Mouse (Mus musculus) C2C12 (cell line): ENCODE measurements around the gene Klhl22. TPM values are rescaled to one million over a fixed set of nuclear protein-coding genes. Genes with fewer than 3 reads are reported as not detected.

Source experiments
- H3K27me3 ChIP-seq: one replicate; pipeline ENCODE4 v1.6.1; 2011; ENCODE audit not compliant: control insufficient read depth, insufficient read depth, insufficient read length
- H3K36me3 ChIP-seq: one replicate; pipeline ENCODE4 v1.6.1; 2011; ENCODE audit not compliant: control insufficient read depth, insufficient read depth
- H3K4me3 ChIP-seq: one replicate; pipeline ENCODE4 v1.5.1; 2011; ENCODE audit warnings: mild to moderate bottlenecking, control low read depth; ENCODE audit not compliant: poor library complexity, insufficient read depth, severe bottlenecking
- H3K79me2 ChIP-seq: one replicate; pipeline ENCODE4 v1.6.1; 2011; ENCODE audit not compliant: control insufficient read depth, insufficient read depth
- H3K79me3 ChIP-seq: one replicate; pipeline ENCODE4 v1.6.1; 2011; ENCODE audit warnings: low read depth, control low read depth
- H3ac ChIP-seq: one replicate; pipeline ENCODE3; 2011; ENCODE audit warnings: low read depth; ENCODE audit not compliant: control insufficient read depth, insufficient read length
- CEBPB ChIP-seq: IDR thresholded peaks from one replicate; pipeline ENCODE4 v1.6.1; 2011; ENCODE audit warnings: low read depth, mild to moderate bottlenecking, control low read depth, moderate library complexity
- CTCF ChIP-seq: IDR thresholded peaks from one replicate; pipeline ENCODE4 v1.5.1; 2011; ENCODE audit not compliant: control insufficient read depth, insufficient read depth, insufficient read length
- FOSL1 ChIP-seq: IDR thresholded peaks from one replicate; pipeline ENCODE4 v1.8.0; 2011; ENCODE audit warnings: mild to moderate bottlenecking, low read length; ENCODE audit not compliant: poor library complexity, insufficient read depth, severe bottlenecking
- MAX ChIP-seq: IDR thresholded peaks from one replicate; pipeline ENCODE4 v1.6.1; 2011; ENCODE audit warnings: mild to moderate bottlenecking, control low read depth
- MYOD1 ChIP-seq: IDR thresholded peaks from one replicate; pipeline ENCODE4 v1.6.1; 2011; ENCODE audit warnings: low read depth; ENCODE audit not compliant: control insufficient read depth, insufficient read length
- MYOG ChIP-seq: IDR thresholded peaks from one replicate; pipeline ENCODE4 v1.6.1; 2011; ENCODE audit not compliant: control insufficient read depth, insufficient read length; ENCODE audit errors: extremely low read depth
- USF1 ChIP-seq: IDR thresholded peaks from one replicate; pipeline ENCODE4 v1.6.1; 2011; ENCODE audit warnings: low read depth, mild to moderate bottlenecking, control low read depth, moderate library complexity
- long read RNA-seq, 2 experiments: library from polyadenylated mRNA; unstranded; transcript quantifications; one replicate each; pipeline ENCODE4 v2.0.0; 2019 to 2020
- polyA plus RNA-seq: library from polyadenylated mRNA; unstranded; fragments of >200 nt; fragmentation: generic; extraction: Trizol; gene quantifications from one replicate; pipeline ENCODE4 v1.2.1, GENCODE M21; 2012; ENCODE audit warnings: missing spikeins

Klhl22 gene
- polyA plus RNA-seq: 83.6 TPM
- long read RNA-seq, experiment 1, partial matches to known transcripts: 4 of 10 reads
- long read RNA-seq, experiment 1, other reads (novel, unspliced or antisense): 6 of 10 reads
- long read RNA-seq, experiment 2, transcript Klhl22-207 (7 exons, 2,544 nt): major isoform, 22 of 107 reads
- long read RNA-seq, experiment 2, partial matches to known transcripts: 19 of 107 reads
- long read RNA-seq, experiment 2, other reads (novel, unspliced or antisense): 64 of 107 reads

DNA sequence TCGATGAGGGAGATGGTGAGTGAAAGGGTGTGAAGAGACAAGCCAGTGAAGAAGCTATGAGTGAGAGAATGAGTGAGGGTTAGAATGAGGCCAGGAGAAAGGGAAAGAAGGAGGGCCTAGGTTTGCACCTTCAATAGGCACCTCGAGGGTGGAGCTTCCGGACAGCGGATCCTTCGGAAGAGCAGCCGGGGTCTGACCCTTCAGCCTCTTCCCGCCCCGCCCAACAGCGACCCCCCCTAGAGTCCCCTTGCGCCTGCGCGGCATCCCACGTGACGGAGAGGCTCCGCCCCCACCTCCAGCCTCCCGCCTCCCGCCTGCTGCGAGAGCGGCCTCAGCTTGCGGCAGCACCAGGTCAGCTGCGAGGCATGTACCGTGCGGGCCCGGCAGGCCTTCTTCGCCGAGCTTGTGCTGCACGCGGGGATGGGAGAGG lies at the start of gene Klhl22:
Gene Klhl22, plus strand, starts transcription at position 275 of the 430 bp plus-strand sequence.
- peak within 1 kb of the TSS; percentile 63 for H3ac ChIP-seq
- TF ChIP-seq MAX (peak; percentile 33), MYOG (no peak), USF1 (peak; percentile 86)
- peaks cover 31% of the 10 kb centered on the region for H3K79me2 ChIP-seq
- no peaks in the 10 kb centered on the region for H3K27me3 ChIP-seq
- H3K79me3 ChIP-seq: peaks cover 22% of the 10 kb centered on the region
- peak within 1 kb of the TSS; percentile 23 for H3K4me3 ChIP-seq
- no peaks in the 10 kb centered on the region for H3K36me3 ChIP-seq

DNA sequence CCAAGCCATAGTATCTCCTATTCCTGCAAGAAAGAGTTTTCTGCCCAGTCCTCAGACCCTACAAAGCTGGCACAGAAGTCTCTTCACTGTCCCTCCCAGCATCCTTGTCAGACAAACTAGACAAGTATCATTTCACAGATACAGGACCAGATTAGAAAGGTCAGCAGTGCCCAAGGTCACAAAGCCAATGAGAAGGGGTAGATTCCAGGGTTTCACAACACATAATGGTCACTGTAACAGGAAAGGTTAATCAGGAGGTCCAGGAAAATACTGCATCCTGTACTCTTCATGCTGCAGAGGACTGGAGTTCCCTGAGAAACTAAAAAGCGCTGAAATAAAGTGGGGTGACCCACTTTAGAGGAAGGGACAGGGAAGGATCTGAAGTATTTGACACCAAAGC lies 41.6 kb upstream of the Klhl22 start:
- no peak for TF ChIP-seq MAX
- TF ChIP-seq CEBPB: no peak
- no peak for TF ChIP-seq MYOD1
- no peak for TF ChIP-seq FOSL1
- no peak for TF ChIP-seq CTCF
- TF ChIP-seq USF1: no peak
- no peak for TF ChIP-seq MYOG
- peaks cover 100% of the 10 kb centered on the region for H3K79me2 ChIP-seq
- no peak overlapping the region for H3K4me3 ChIP-seq
- H3K27me3 ChIP-seq: no peaks in the 10 kb centered on the region
- H3K79me3 ChIP-seq: peaks cover 95% of the 10 kb centered on the region
- H3ac ChIP-seq: no peak overlapping the region
- H3K36me3 ChIP-seq: peaks cover 25% of the 10 kb centered on the region

DNA sequence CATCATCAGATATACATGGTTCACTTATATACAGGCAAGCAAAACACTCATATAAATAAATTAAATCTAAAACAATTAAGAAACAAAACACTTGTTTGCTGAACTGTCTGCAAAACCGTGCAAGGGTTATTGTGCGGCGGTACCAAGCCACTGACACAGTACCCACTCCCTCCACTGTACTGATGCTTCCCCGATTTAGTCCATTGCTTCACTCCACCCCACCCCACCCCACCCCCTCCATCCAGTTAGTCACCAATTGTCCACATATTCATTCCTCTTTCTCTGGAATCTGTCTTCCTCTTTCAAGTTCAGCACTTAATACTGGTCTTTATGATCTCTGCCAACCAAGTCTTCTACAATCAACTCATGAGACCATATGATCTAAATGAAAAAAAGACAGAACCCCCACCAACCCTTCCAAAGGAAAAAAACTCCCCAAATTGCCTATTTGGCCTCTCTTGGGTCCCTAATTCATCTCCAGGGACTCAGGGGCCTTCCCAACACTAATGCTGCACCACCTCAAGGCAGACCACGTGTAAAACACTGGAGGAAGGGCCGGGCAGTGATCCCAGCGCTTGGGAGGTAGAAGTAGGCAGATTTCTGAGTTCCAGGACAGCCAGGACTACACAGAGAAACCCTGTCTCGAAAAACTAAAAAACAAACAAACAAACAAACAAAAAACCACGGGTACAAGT lies 38.2 kb upstream of the Klhl22 start:
- TF ChIP-seq MAX (no peak), FOSL1 (no peak), MYOD1 (no peak), USF1 (no peak), CEBPB (no peak), CTCF (no peak), MYOG (no peak)
- Histone ChIP-seq H3K36me3 (peaks cover 25% of the 10 kb centered on the region), H3K27me3 (no peaks in the 10 kb centered on the region), H3K79me3 (peaks cover 60% of the 10 kb centered on the region), H3ac (peak overlapping the region; percentile 85), H3K4me3 (peak overlapping the region; percentile 71), H3K79me2 (peaks cover 65% of the 10 kb centered on the region)

DNA sequence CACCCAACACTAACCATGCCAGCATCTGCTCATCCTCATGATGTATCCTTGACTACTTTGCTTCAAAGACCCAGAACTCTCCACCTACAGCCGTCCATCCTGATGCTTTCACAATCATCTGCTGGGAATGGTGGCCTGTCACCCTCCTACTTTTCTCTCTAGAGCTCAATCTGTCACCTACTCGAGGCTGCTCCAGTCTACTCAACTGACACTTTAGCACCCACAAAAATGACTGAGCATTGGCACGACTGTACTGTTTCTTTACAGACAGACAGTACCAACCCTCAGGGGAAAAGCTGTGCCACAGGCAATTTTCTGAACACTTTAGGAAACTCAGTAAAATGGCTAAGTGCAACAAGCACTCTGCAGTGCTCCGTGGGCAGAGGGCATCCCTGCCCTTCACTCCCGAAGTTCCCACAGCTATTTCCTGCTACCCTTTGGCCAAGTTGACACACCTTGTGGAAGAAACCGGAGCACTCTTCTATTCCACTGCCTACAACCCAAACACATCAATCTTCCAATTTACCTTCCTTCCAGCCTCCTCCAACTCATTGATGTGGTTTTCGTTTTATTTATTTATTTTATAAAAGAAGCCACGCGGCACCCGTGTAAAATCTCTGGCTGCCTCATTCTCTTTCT lies 37.5 kb upstream of the Klhl22 start:
- TF ChIP-seq CTCF: no peak
- no peak for TF ChIP-seq MYOD1
- TF ChIP-seq MAX: no peak
- no peak for TF ChIP-seq USF1
- TF ChIP-seq CEBPB: no peak
- no peak for TF ChIP-seq FOSL1
- TF ChIP-seq MYOG: no peak
- peak overlapping the region; percentile 85 for H3ac ChIP-seq
- no peaks in the 10 kb centered on the region for H3K27me3 ChIP-seq
- peaks cover 22% of the 10 kb centered on the region for H3K36me3 ChIP-seq
- peaks cover 53% of the 10 kb centered on the region for H3K79me3 ChIP-seq
- H3K4me3 ChIP-seq: peak overlapping the region; percentile 71
- H3K79me2 ChIP-seq: peaks cover 58% of the 10 kb centered on the region

DNA sequence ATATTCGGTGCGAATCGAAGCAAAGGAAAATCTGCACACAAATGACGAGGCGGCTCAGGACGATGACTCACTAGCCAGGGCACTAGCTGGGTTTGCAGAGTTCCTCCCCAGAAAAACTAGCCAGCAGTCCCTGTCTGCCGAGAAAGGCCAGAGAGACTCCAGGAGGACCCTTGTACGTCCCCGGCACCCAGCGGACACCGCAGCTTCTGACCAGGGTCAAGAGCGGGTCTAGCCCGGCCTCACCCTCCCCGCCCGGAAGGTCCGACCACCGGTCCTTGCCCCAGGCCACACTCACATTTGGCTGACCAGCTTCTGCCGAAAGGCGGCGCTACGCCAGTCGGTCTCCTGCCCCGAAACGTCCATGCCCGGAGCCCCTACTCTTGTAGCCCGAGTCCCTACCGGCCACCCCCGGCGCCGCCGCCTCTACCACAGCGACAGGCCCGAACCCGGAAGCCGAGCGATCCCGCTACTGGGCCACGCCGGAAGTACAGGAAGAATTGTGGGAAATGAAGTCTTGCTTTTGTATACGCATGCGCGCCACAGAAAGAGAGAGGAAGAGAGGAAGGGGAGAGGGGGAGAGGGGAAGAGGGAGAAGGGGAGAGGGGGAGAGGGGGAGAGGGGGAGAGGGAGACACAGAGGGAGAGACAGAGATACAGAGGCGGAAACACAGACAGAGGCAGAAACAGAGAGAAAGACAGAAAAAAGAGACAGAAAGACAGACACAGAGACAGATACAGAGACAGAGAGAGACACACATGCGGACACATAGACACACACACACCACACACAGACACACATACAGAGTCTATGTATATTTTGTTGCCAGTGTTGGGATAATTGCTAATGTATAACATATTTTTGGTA lies 36.7 kb upstream of the Klhl22 start:
- Histone ChIP-seq H3K27me3 (no peaks in the 10 kb centered on the region), H3ac (peak overlapping the region; percentile 97), H3K79me3 (peaks cover 46% of the 10 kb centered on the region), H3K4me3 (peak overlapping the region; percentile 71), H3K36me3 (peaks cover 15% of the 10 kb centered on the region), H3K79me2 (peaks cover 51% of the 10 kb centered on the region)
- TF ChIP-seq MYOD1 (no peak), MAX (peak; percentile 25), MYOG (no peak)
